Mouse (Mus musculus) urinary bladder, postnatal 4 days (tissue): ENCODE results near the gene Plscr4.

Experiments
- DNase-seq, 2 experiments: peaks; one replicate each; pipeline ENCODE4 v3.0.0; 2021 to 2022; ENCODE audit warnings: low spot score in 2 of 2

The Plscr4 gene

GRCm38 (mm10) chr9:92457261-92458058, at the start of gene Plscr4:
Plscr4 (plus strand) TSS chr9:92457373.
- peak; percentile 73 to 76 for DNase-seq

DNA sequence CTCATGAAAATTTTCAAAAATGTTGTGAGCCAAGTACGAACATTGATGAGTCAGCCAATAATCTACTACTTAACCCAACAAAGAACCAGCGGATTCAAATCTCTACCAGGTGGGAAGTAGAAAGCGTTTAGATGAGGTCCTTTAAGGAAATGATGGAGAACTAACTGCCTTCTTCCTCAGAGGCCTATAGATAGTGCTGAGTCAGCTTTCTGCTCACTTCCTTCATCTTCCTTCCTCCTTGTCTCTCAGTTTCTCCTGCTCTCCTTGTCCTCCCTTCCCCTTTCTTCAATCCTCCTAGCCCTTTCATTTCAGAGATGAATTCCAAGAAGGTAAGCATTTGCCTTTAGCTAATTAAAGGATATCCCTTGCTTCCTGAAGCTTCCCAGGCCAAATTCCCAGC, 46.9 kb upstream of the Plscr4 start:
- no peak for DNase-seq

DNA sequence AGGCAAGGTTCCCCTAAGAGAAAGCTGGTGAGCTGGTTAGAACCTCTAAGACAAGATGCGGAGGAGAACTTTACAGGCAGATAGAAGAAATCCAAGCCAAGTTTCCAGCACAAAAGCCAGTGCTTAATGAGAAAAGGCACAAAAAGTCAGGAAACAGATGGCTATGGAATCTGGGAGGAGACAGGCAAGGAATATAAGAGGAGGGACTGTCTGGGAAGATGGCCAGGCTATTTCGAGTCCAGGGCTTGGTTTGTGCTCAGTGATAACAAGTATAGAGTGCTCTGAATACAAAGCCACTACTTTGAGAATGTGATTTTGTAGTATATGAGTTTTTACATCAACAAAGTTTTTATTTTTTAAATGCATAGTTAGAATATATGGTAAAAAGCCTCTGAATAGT, 45.1 kb upstream of the Plscr4 start:
- peak in 1 of 2 experiments; percentile 32 for DNase-seq

- DNase-seq: no peak
Observed at GRCm38 (mm10) chr9:92413684-92414083, 43.5 kb upstream of the Plscr4 start.

DNA sequence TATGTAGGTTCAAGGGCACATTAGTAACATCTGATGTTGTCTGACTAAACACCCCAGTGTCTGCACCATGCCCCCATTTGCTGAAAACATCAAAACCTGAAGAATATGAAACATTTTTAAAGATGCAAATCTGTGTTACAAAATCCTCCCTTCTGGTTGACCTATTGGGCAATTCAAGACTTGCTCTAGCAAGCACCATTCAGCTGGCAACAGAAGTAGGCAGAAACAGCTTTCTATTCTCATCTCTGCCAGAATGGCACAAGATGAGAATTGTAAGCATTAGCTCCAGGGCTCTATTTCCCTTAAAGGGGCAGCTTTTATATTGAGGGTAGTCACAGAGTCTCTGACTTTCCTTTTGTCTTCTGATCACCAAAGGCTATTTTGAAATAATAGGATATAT, 19.4 kb upstream of the Plscr4 start:
- DNase-seq: no peak

DNA sequence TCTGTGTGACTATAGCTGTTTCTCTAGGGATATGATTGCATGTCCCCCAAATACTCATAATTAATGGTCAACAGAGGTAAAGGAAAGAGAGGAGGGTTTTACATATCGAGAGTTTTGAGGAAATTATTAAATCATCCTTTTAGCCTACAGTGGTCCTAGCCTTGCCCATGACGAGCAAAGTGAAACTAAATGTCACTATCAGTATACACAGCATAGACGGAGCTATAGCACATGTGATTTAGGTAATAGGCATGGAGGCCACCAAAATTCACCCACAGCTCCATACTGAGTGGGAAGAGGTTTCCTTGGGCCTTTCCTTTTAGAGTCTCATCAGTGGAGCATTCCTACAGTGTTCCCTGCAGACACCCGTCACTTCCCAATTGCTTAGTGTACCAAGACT, 15.7 kb upstream of the Plscr4 start:
- no peak for DNase-seq

DNA sequence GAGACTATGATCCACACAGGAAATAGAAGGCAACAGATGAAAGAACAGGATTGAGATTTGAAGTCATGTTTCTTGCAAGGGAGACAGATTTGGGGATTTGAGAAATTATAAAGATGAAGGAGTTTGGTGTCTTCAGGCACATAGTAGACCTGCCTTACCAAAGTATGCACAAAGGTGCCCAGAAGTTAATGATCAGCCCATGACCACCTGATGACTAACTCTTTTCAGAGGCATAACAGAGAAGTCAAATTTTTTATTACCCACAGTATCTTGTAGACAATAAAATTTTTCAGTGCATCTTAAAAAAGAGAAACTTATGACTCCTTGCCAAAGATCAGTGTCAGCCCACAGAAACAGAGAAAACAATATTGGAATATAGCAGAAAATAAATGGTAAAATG, 12.6 kb upstream of the Plscr4 start:
- no peak for DNase-seq

DNA sequence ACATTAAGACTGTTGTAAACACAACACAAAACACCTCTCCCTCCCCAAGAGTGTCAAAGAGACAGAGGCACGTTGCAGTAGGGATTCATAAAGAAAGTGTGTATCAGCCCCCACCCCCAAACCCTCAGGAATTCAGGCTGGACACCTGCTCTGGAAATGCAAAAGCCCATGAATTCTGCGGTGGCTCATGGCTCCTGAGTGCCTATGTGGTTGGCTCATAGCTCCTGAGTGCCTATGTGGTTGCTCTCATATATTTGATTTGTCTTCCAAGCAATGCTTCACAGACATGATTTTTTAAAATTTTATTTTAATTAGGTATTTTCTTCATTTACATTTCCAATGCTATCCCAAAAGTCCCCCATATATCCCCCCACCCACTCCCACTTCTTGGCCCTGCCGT, 568 bp upstream of the Plscr4 start:
- no peak for DNase-seq

GRCm38 (mm10) chr9:92458059-92458402, 858 bp downstream of the Plscr4 start:
- no peak for DNase-seq

GRCm38 (mm10) chr9:92458418-92458817, 1.2 kb downstream of the Plscr4 start:
- DNase-seq: no peak

- no peak for DNase-seq
Observed at GRCm38 (mm10) chr9:92467724-92468123, 10.6 kb downstream of the Plscr4 start.

DNA sequence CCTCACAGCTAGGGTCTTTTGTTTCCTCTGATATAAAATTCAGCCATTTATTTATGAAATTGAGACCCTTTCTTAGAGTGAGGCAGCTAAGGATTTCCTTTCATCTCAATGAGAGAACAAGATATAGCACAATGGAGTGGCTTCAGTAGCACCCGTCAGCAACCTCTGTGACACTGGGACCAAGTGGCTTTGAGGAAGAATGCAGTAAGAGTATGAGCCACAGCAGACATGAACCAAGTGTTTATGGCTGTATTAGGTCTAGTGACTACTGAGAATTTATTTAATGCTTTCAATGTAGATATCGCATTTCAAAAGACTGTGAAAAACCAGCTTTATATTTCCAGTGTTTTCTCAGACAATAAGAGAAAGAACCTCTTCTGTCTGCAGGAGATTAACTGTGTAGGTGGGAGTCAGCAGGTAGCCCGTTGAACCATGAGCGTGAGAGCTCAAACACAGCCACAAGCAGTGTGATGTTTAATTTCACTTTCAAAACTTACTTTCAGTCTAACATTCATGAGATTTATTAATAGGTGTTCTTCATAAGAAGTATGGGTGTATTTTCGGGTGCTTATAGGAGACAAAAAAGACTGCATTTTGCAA, 15.2 kb downstream of the Plscr4 start:
- DNase-seq: no peak

- DNase-seq: no peak
Observed at GRCm38 (mm10) chr9:92473178-92473577, 16.0 kb downstream of the Plscr4 start.

DNA sequence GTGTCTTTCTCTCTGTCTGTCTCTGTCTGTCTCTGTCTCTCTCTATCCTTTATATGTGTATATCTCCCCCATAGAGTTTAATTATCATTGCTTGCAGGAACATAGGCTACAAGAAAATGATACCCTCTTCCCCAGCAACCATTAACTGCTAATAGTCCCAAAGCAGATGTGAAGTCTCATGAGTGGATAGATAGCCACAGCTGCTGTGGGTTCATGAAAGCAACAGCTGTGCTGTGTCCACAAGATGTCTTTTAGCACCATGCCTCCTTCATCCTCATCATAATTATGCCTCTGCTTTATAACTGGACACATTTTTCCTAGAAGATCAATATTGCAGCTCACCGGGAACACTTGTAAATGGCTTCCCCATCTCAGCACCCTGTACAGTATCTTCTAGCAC, 17.1 kb downstream of the Plscr4 start:
- DNase-seq: no peak

GRCm38 (mm10) chr9:92481663-92482062, 24.5 kb downstream of the Plscr4 start:
- no peak for DNase-seq

GRCm38 (mm10) chr9:92482551-92482950, 25.4 kb downstream of the Plscr4 start:
- DNase-seq: no peak

DNA sequence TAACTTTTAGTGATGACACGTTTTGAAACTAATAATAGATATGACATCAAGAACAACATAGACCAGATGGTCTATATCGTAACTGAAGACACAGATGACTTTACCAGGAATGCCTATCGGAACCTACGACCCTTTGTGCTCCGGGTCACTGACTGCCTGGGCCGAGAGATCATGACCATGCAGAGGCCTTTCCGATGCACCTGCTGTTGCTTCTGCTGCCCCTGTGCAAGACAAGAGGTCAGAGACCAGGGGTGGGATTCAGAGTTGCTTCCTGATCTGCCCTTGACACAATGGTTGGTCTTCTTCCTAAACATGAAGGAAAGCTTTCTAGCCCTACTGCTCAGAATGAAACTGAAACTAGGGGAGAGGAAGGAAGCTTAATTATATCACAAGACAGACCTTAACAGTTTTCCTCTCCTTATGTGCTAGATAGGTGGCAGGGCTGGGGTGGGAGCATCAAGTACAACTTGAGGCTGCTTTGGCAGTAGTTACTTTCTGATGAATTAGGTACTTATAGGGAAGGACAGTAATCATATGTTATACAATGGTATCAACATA, 27.6 kb downstream of the Plscr4 start:
- DNase-seq: no peak

DNA sequence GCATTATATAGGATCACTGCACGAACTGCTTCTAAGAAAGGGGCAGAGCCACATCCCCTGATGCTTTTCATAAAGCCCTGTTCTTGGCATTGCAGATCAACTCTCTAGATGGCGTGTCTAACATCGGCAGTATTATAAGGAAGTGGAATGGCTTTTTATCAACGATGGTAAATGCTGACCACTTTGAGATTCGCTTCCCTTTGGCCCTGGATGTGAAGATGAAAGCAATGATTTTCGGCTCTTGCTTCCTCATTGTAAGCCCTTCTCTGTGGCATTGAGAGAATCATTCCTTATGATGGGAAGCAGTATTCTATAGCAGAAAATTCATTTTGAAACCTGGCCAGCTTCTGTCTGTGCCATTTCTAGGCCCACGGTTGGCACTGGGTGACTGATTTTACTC, 32.7 kb downstream of the Plscr4 start:
- DNase-seq: no peak

GRCm38 (mm10) chr9:92490319-92490718, 33.1 kb downstream of the Plscr4 start:
- no peak for DNase-seq

GRCm38 (mm10) chr9:92491274-92491673, 34.1 kb downstream of the Plscr4 start:
- DNase-seq: no peak

- peak; percentile 72 to 92 for DNase-seq
Observed at GRCm38 (mm10) chr9:92499710-92500410, 42.7 kb downstream of the Plscr4 start.

DNA sequence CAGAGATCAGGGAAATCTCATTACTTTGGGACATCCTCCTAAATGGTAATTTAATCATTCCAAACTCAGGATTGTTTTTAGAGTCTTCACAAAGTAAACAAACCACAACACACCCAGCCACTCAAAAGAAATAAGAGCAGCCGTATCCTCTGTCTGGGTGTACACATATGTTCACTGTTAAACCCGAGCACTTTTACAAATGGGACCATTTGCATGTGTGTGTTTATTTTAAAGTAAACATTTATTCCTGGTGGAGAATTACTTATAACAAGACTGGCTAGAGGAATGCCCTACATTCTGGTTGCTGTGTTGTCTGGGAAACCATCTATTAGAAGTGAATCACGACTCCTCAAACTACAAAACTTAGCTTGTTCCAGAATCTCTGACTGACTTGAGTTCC, 47.1 kb downstream of the Plscr4 start:
- no peak for DNase-seq

DNA sequence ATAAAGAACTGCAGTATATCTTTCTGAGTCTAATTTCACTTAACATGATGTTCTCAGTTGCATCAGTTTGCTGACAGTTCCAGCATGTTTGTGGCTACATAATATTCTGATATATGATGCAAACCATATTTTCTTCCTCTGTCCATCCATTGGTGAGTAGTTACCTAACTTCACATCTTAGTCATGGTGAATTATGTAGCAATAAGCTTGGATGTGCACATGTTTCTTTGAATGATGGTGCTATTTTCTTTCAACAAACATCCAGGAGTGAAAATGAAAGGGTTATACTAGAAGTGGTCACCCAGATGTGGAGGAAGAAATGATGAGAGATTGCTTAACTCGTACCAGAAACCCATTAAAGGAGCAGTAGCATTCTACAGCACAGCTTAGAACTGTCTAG, 47.7 kb downstream of the Plscr4 start:
- DNase-seq: no peak
